Mouse (Mus musculus): ENCODE data around the gene Lcn5.

- no peak for TF ChIP-seq CTCF (IDR thresholded peaks at IDR 0.05; ENCODE audit: extremely low read depth, insufficient read depth, low read length)
- TF ChIP-seq POLR2A (IDR thresholded peaks at IDR 0.05; ENCODE audit: extremely low read depth, insufficient read depth, low read length): no peak
These were observed 36.9 kb upstream of the Lcn5 start for GRCm38 (mm10) chr2:25620852-25621228.
